Mouse (Mus musculus) thymus, adult 18-20 months (tissue): Measurements from ENCODE around the gene Inafm1.
A peak's percentile ranks its signal among the peaks of the same experiment; 100 is the strongest.
"Not testable (repeated sequence)": the region's sequence is repeated elsewhere in the genome, so short reads cannot be mapped to it uniquely, and the experiment has no call there.

Source experiments
- DNase-seq, 2 experiments: peaks; one replicate each; pipeline ENCODE4 v3.0.0; 2022; ENCODE audit warnings: mixed read lengths in 2 of 2

Gene Inafm1

DNA sequence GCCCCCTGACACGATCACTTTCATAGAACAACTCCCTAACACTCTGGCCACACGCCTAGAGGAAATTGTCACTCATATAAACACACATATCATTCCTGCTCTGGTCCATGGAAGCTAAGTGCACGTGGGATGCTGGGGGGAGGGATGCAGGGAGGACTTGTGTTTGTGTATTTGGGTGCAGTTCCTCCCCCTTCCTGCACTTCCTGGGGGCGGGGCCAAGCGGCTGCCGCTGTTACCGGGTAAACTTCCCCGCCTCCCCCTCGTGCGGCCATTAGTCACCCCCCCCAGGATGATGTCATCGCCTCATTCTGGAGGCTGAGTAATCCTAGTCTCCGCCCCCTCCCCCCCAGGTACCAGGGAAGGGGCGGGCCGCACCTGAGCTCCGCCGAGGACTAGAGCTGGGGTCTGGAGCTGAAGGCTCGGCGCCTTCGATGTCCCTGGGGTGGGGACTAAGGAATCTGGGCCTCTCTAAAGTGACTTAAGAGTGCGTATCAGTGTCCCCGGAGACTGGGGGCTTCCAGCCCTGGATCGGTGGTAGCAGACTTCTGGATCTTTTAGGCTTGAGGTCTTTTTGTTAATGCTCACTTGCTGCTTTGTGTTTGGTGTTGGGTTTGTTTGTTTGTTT is 23.5 kb upstream of the Inafm1 start:
- peak; percentile 79 to 87 for DNase-seq

- DNase-seq, result no peak
Observed at GRCm38 (mm10) chr7:16296146-16296545, 22.7 kb upstream of the Inafm1 start.

GRCm38 (mm10) chr7:16295321-16295900 is 22.0 kb upstream of the Inafm1 start:
- DNase-seq, result peak; percentile 82 to 87

- peak; percentile 86 to 91 for DNase-seq
Observed at GRCm38 (mm10) chr7:16294837-16295236, 21.4 kb upstream of the Inafm1 start.

DNA sequence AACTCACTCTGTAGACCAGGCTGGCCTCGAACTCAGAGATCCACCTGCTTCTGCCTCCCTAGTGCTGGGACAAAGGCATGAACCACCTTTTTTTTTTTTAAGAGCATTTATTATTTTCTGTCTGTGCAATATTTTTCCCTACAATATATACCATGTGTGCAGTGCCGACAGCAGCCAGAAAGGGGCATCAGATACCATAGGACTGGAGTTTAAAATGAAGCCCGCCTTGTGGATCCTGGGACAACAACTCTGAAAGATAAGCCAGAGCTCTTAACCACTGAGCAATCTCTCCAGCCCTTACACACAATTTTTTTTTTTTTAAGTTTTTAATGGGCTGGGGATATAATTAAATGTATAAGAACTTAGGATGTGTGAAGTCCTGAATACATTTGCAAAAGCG is 20.9 kb upstream of the Inafm1 start:
- DNase-seq, result peak in 1 of 2 experiments; percentile 37

- no peak for DNase-seq
Observed at GRCm38 (mm10) chr7:16287791-16288190, 14.4 kb upstream of the Inafm1 start.

DNA sequence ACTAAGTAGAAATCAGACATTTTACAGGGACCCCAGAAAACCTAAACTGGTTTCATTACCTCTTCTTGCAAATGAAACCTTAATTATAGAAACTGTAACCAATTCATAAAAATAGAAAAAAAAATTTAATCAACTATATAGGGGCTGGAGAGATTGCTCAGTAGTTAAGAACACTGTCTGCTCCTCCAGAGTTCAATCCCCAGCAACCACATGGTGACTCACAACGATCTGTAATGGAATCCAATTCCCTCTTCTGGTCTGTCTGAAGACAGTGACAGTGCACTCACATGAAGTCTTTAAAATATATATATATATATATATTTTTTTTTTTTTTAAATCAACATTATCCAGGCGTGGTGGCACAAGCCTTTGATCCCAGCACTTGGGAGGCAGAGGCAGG is 13.6 kb upstream of the Inafm1 start:
- DNase-seq, result no peak

DNA sequence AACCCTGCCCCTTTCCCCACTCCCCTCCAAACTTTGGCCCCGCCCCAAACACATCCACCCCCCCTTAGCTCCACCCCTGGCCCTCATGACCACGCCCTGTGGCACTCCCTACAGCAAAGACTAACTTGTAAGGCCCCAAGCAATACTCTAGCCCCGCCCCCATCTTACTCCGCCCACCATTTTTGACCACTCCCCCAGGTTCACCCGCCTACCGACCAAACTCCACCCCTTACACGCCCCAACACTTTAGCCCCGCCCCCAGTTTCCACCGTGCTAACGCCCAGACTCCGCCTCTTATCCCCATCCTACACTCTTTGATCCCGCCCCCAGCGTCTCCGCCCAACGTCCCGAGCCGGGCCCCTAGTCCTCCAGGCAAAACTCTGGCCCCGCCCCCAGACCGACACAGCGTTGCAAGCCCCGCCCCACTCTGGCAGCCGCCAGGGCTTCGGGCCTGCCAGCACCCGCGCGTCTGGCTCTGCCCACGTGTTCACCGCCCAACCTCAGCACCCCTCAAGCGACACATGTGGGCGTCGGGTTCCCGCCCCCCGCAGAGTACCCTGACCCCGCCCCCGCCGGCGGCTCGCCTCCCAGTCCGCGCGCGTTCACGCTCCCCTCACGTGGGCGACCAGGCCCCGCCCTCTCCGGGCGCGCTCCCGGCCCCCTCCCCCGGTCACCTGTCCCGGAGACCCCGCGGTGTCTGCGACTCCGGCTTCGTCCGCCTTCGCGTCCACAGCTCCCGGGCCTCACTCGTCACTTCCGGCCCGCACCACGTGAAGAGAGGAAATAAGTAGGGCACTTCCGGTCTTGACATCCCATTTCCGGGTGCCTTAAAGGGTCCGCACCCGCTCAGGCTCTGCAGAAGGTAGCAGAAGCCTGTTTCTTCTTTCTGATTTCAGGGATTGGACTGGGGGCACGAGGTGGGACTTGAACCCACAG is 12.9 kb upstream of the Inafm1 start, which contains the start of gene Ccdc9:
Gene Ccdc9 (minus strand): TSS at position 770 of the 936 bp plus-strand sequence.
- peak; percentile 97 to 98 for DNase-seq

DNA sequence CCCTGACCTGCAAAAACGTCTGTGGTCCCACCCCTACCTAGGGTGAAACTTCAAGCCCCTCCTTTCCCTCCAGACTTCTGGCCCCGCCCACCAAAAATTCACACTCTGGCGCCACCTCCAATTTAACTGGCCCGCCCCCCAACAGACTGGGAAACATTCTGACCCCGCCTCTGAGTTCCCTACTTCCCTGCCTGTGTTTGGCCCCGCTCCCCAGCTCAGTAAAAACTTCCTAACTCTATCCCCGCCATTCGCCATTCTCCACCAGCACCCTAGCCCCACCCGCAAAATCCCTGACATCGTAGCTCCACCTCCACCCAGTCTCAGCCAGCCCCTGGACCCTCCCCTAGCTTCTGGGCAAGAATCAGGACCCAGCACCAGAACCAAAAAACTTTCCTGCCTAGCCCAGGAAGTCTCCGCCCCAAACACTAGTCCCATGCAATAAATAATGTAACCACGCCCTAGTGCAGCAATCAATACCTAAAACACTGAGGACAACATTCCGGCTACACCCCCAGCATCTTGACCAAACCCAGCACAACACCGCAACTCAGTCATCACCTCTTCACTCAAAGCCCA is 12.1 kb upstream of the Inafm1 start:
- DNase-seq, result peak; percentile 38 to 60

DNA sequence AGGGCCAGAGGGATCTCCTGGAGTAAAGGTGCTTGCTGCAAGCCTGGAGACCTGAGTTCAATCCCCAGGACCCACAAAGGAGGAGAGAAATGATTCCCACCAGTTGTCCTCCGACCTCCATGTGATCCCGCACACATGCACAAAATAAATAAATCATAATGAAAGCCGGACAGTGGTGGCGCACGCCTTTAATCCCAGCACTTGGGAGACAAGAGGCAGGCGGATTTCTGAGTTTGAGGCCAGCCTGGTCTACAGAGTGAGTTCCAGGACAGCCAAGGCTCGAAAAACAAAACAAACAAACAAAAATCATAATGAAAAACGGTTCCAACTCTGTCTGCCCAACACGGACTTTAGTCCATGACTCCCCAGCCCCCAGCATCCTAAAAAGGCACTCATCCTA is 11.5 kb upstream of the Inafm1 start:
- DNase-seq, result no peak

GRCm38 (mm10) chr7:16284001-16284400 is 10.6 kb upstream of the Inafm1 start:
- no peak for DNase-seq

GRCm38 (mm10) chr7:16282334-16282733 is 8.9 kb upstream of the Inafm1 start:
- DNase-seq, result no peak

GRCm38 (mm10) chr7:16280721-16281120 is 7.3 kb upstream of the Inafm1 start:
- no peak for DNase-seq

DNA sequence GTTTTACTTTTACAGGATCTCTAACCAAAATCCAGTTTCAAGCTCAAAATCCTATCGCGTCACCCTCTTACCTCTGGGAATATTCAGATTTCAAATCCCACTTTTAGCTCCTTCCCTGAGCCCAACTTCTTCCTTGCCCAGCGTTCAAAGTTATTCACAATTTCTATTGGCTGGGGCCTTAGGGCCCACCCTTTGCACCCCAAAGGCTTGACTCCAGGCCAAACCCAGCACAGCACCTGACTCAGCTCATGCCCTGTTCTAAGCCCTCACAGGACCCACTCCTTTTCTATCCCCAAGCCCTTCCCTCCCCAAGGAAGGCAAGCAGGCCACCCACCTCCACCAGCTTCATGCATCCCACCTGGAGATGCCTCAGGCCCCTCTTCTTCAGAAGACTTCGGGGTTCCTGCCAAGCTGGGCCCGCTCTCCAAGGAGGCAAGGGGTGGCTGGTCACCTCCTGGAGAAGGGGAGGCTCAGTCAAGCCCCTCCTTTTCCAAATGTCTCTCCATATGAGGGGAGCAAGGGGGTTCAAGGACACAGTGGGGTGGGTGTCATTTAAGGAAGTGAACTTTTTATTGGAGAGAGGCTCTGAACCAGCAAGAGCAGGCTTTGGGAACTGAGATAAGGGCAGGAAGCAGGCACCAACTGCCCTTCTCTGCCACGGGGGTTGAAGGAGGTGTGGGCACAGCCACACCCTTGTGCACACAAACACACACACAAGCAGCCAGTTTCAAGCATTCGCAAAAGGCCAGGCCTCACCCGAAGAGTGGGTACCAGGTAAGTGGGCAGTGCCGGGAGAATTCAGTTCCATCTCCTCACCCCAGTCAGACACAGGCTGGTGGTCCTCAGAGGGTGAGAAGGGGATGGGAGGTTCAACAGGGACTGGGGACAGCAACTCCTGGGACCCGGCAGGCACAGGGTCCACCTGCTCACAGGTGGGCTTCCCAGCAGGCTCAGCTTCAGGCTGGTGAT is 1.8 kb upstream of the Inafm1 start:
- no peak for DNase-seq

DNA sequence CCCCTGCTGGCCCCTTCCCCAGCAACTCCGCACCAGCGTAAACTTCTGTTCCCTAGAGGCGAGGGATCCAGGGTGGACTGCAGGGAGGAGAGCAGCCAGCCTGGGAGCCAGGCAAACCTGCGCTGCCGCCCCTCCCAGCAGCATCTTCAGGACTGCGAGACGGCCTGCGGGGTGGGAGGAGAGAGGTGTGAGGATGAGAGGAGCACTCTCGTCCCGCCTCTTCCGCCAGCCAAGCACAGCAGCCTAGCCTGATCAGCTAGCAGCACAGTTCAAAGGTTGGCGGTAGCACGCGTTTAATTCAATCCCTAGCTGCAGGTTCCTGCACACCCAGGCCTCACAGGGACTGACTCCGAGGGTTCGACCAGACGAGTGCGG is 336 bp upstream of the Inafm1 start:
- peak; percentile 74 to 81 for DNase-seq

- DNase-seq, result peak; percentile 41 to 51
Observed at GRCm38 (mm10) chr7:16272681-16273080, 736 bp downstream of the Inafm1 start.

DNA sequence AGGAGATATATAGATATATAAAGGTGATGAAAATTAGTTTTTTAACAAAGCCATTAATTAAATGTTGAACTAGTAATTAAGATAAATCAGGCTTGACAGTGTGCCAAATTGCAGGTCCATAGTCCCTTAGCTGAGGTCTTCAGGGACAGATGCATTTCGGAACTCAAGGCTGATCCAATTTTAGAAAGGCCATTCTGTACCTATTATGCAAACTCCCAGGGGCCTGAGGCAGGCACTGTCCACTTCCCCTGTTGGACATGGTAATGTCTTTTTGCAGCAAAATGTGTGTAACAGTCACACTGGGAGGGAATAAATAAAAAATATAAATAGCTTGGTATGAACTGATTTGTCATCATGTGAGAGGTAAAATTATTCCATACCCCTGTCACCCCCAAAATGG is 2.3 kb downstream of the Inafm1 start:
- no peak for DNase-seq

DNA sequence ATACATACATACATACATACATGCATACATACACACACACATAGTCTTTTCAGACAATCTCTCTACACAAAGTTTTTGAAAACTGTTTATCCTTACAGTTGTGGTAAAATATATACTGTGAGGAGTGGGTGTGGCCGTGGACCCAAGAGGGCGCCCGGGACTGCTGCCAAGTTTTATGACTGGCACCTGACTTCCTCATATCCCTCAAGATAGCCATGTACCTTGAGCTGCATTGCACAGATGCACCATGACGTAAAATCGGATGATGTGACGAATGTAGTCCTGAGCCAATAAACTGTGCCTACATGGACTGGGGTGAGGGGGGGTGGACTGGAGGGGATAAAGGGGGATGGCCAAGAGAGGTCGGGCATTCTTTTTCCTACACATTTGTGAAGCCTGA is 6.8 kb downstream of the Inafm1 start:
- not testable (repeated sequence) for DNase-seq

- DNase-seq, result no peak
Observed at GRCm38 (mm10) chr7:16265856-16266255, 7.6 kb downstream of the Inafm1 start.

GRCm38 (mm10) chr7:16263843-16264242 is 9.6 kb downstream of the Inafm1 start:
- DNase-seq, result no peak

GRCm38 (mm10) chr7:16263015-16263787 is 10.2 kb downstream of the Inafm1 start:
- peak in 1 of 2 experiments; percentile 49 for DNase-seq
